Mouse (Mus musculus) heart, embryonic 10.5 days (tissue): ENCODE measurements at regions not wholly inside any gene's neighbourhood (a gene's known extent, or its start where the extent isn't known, plus 50 kb on each side); places are given as distances from the start of the nearest gene placed in this dataset.
A peak's percentile ranks its signal among the peaks of the same experiment; 100 is the strongest.

Experiments
- DNase-seq: peaks from one replicate; pipeline ENCODE4 v3.0.0-alpha.2; 2017; ENCODE audit warnings: low spot score
- H3K27ac ChIP-seq: fragments of 300-500 bp; sonication (generic); 2 replicates; pipeline ENCODE4 v1.5.1; 2016; ENCODE audit warnings: mild to moderate bottlenecking
- H3K27me3 ChIP-seq: fragments of 300-500 bp; sonication (generic); 2 replicates; pipeline ENCODE4 v1.6.1; 2016; ENCODE audit warnings: mild to moderate bottlenecking; ENCODE audit not compliant: poor library complexity, insufficient read depth, severe bottlenecking
- H3K36me3 ChIP-seq: fragments of 300-500 bp; sonication (generic); 2 replicates; pipeline ENCODE4 v1.6.1; 2016; ENCODE audit warnings: mild to moderate bottlenecking, moderate library complexity
- H3K4me1 ChIP-seq: fragments of 300-500 bp; sonication (generic); 2 replicates; pipeline ENCODE4 v1.6.1; 2016; ENCODE audit warnings: mild to moderate bottlenecking
- H3K4me3 ChIP-seq: fragments of 300-500 bp; sonication (generic); 2 replicates; pipeline ENCODE4 v1.5.1; 2016; ENCODE audit warnings: mild to moderate bottlenecking, moderate library complexity
- H3K9me3 ChIP-seq: fragments of 300-500 bp; sonication (generic); 2 replicates; pipeline ENCODE4 v1.6.1; 2016; ENCODE audit warnings: mild to moderate bottlenecking, moderate library complexity
- WGBS: fragments of 180-500 bp; shearing (Covaris S2); methylation state at CpG from one replicate; pipeline ENCODE4 v1.1.7; 2016; 5-methylcytosine and 5-hydroxymethylcytosine counted together

DNA sequence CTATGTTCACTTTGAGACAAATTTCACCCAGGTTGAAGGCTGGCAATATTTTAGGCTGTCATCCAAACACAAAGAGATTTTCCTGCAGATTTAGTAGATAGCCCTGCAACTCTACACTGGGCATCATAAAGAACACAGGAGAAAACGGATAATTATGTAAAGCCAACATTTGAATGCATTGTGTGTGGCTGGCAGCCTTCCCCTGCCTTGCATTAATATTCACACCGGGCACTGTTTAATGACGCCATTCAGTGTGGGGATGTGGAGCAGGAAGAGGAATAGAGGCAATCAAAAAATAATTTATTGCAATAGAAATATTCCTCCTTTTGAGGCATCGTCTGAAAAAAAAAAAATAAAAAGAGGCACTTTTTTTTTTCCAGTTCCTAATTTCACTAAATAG, 105.7 kb downstream of the Samd5 start:
- WGBS = 79% methylated on average over 4 of the region's 4 CpGs
- no peak overlapping the region for H3K27ac ChIP-seq

DNA sequence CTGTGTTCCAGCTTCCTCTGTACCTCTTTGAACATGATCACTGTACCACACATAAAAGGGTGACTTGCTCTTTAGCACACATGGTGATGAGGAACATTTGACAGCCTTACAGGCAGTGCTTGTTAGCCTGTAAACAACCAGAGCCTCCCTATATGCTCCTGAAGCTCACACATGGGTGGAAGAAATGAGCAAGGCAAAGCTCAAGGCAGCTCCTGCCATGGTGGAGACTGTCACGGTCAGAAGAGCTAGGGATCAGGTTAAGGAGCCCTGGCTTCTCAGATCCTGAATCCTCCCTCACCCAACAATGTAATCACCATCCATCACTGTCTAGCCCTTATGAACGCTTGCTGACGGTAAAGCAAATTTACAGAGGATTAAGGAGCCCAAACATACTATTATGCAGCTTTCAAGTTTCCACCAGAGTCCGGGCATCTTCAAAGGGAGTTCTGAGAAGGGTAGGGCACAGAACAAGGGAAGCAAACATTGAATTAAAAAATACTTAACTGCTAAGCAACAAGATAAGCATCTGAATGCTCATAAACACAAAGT, 117.4 kb downstream of the Samd5 start:
- 42% methylated on average over 4 of the region's 4 CpGs for WGBS
- no peaks in the 10 kb centered on the region for H3K27me3 ChIP-seq
- H3K9me3 ChIP-seq = no peaks in the 10 kb centered on the region
- H3K27ac ChIP-seq = peak overlapping the region; percentile 29; the same call in 1 of the 2 replicates
- peaks cover 4% of the 10 kb centered on the region; the same call in 1 of the 2 replicates for H3K4me1 ChIP-seq
- H3K4me3 ChIP-seq = no peak overlapping the region
- DNase-seq = no peak
- H3K36me3 ChIP-seq = no peaks in the 10 kb centered on the region

More for the DNA sequence above, 105.7 kb downstream of the Samd5 start:
- Histone ChIP-seq H3K9me3 (no peaks in the 10 kb centered on the region), H3K4me1 (no peaks in the 10 kb centered on the region), H3K27me3 (no peaks in the 10 kb centered on the region), H3K4me3 (no peak overlapping the region), H3K36me3 (no peaks in the 10 kb centered on the region)
- no peak for DNase-seq

DNA sequence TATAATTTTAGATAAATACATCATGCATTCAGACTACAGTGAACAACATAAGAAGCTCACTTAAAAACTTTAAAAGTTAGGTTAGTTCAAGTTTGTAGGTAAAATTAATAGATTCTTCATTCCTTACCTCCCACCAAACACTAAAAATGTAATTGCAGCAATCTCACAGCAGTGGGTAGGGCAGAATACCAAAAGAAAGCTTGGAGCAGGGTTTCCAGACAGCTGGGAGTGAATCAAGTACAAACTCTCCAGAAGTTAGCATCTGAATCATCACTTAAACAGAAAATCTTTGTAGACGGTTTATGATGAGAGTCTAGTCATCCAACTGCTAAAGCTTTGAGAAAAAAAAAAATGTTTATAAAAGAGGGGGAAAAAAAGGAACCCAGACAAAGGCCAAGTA, 117.9 kb downstream of the Samd5 start:
- Histone ChIP-seq H3K4me3 (no peak overlapping the region), H3K36me3 (no peaks in the 10 kb centered on the region), H3K27ac (no peak overlapping the region), H3K27me3 (no peaks in the 10 kb centered on the region), H3K9me3 (no peaks in the 10 kb centered on the region), H3K4me1 (peaks cover 4% of the 10 kb centered on the region; the same call in 1 of the 2 replicates)
- WGBS = 56% methylated on average over 1 of the region's 1 CpGs
- DNase-seq = no peak

DNA sequence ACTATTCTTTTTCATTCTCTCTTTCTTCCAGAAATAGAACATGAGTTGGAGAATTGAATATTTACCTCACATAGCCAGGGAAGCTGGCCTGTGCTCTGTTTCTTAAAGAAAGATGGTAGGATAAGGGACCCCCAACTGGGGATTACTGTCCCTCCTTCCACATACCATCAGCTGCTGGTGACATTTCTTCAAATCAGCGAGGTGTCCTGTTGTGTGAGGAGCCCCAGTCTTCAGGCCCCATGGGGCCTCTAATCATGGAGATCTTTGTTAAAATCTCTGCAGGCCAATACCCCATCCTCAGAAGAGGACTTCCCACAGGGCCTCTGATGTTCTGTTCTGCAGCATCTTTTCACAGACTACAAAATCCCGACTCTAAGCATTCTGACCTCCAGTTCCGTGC, 121.1 kb downstream of the Samd5 start:
- Histone ChIP-seq H3K4me1 (peaks cover 4% of the 10 kb centered on the region; the same call in 1 of the 2 replicates), H3K9me3 (no peaks in the 10 kb centered on the region), H3K27me3 (no peaks in the 10 kb centered on the region), H3K27ac (no peak overlapping the region), H3K36me3 (no peaks in the 10 kb centered on the region), H3K4me3 (no peak overlapping the region)
- no peak for DNase-seq
- WGBS = 17% methylated on average over 3 of the region's 3 CpGs

DNA sequence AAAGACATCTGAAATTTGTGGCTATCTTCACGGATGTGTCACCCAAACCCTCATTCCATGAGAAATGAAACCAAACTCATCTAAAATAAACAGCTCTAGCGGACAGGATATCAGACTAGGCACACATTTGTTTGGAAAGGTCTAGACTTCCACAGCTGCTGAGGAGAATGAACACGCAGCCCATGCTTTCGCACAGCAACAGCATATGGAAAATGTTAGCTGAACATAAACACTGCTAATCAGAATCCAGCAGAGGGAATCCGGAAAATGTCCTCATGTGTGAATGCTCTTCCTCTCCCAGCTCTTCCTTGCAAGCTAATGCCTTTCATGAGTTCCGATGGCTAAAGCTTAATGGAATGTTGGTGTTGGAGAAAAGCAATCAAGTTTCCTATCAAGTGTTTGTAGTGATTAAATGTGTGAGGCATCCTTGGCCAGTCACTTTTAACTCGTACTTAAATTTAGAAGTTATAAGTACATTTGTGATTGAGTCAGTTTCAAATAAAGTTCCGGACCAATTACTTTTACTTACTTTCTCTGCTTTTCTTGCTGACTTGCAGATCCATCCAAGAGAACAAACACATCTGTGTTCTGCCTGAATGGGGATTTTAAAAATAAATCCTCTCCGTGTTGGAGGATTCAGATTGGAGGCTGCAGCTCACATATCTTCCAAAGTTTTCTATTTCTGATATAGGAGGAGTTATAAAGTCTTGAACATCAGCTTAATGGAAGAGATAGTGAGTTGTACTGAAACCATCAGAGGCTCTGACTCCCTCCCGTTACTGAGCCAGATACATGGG, 124.9 kb downstream of the Samd5 start:
- Histone ChIP-seq H3K4me3 (no peak overlapping the region), H3K36me3 (no peaks in the 10 kb centered on the region), H3K9me3 (no peaks in the 10 kb centered on the region), H3K4me1 (no peaks in the 10 kb centered on the region), H3K27ac (peak overlapping the region; percentile 25; the same call in 1 of the 2 replicates), H3K27me3 (no peaks in the 10 kb centered on the region)
- 48% methylated on average over 10 of the region's 10 CpGs for WGBS
- DNase-seq = peak; percentile 83

DNA sequence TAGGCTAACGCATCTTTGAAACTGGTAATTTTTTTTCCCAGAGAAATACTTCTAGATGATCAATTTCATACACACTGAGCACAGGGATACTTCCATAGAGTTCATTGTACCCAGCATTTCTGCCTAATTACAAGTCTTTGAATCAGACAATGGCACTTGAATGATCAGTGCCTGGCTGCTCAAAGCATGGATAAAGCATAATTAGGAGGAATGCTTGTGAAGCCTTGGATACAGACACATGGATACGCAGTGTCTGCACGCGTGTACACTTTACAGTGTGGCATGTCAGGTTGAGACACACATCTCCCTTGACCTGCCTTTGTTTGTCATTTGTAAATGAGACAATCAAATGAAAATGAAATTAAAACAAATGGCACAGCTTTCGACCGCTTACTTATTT, 129.2 kb downstream of the Samd5 start:
- Histone ChIP-seq H3K9me3 (no peaks in the 10 kb centered on the region), H3K4me3 (no peak overlapping the region), H3K27ac (no peak overlapping the region), H3K36me3 (no peaks in the 10 kb centered on the region), H3K4me1 (peaks cover 5% of the 10 kb centered on the region; the same call in 1 of the 2 replicates), H3K27me3 (no peaks in the 10 kb centered on the region)
- WGBS = 89% methylated on average over 6 of the region's 6 CpGs
- no peak for DNase-seq

DNA sequence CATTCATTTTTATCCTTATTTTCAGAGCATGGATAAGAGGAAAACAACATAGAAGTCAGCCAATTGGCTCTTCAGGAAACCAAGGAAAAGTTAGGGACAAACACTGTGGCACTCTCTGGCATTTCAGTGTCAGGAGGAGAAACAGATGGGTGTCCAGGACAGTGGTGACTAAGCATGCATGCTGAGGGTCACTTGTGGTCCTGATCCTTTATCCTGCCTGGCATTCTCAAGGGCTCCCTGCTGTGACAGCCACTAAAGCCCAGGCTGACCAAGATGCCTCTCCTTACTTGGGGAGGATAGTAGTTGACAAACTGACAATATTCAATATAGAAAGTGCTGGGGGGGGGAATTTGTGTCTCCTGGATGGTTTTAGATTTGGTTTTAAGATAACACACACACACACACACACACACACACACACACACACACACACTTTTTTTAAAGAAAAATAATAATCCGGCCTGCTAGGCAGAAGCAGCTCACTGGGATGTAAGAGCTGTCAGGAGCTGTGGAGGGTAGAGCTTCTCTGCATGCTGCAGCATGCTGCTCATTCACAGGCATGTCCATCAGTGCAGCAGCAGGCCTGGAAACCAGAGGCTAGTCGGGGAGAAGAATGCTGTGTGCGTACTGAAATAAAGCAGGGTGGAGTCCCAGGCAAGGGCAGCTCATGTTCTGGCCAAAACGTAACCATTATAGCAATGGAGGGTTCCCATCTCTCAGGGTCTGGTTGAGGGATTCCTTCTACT, 130.8 kb downstream of the Samd5 start:
- WGBS = 52% methylated on average over 4 of the region's 4 CpGs
- no peaks in the 10 kb centered on the region for H3K27me3 ChIP-seq
- no peak for DNase-seq
- H3K4me1 ChIP-seq = peaks cover 5% of the 10 kb centered on the region; the same call in 1 of the 2 replicates
- no peaks in the 10 kb centered on the region for H3K36me3 ChIP-seq
- H3K9me3 ChIP-seq = no peaks in the 10 kb centered on the region
- no peak overlapping the region for H3K27ac ChIP-seq
- H3K4me3 ChIP-seq = no peak overlapping the region

DNA sequence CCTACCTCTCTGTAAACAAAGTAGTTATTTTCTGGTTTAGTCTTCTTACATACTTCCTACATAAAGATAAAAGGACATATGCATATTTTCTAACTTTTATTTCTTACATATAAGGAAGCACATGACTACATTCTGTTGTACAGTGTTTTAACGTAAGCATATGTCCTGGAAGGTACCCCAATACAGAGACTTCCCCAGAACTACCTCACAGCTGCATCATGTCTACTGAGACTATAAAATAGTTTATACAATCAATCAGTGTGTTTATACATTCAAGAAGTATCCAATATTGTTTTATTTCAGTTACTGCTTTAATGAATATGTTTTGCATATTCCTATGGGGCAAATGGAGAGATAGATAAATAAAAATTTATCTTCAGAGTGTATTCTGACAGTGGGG, 133.4 kb downstream of the Samd5 start:
- Histone ChIP-seq H3K27ac (no peak overlapping the region), H3K9me3 (no peaks in the 10 kb centered on the region), H3K27me3 (no peaks in the 10 kb centered on the region), H3K36me3 (no peaks in the 10 kb centered on the region), H3K4me1 (peaks cover 5% of the 10 kb centered on the region; the same call in 1 of the 2 replicates), H3K4me3 (no peak overlapping the region)
- no peak for DNase-seq
- WGBS = 86% methylated on average over 1 of the region's 1 CpGs

DNA sequence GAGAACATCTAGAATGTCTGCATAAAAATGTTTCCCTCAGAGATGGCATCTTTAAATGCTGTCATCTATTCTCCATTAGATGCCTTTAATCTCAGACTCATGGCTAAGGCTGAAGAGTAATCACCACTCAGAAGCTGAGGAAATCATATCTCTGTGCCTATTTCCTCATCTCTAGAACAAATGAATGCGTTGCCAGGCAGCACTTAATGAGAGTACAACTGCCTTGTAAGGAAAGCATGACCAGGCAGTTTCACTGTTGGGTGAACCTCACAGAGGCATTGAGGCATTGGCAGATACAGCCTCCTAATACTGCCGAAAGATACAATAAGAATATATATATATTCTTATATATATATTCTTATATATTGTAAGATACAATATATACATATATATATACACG, 137.3 kb downstream of the Samd5 start:
- H3K9me3 ChIP-seq = no peaks in the 10 kb centered on the region
- no peak overlapping the region for H3K27ac ChIP-seq
- no peak overlapping the region for H3K4me3 ChIP-seq
- WGBS = 85% methylated on average over 3 of the region's 3 CpGs
- H3K27me3 ChIP-seq = no peaks in the 10 kb centered on the region
- DNase-seq = no peak
- no peaks in the 10 kb centered on the region for H3K4me1 ChIP-seq
- H3K36me3 ChIP-seq = no peaks in the 10 kb centered on the region

DNA sequence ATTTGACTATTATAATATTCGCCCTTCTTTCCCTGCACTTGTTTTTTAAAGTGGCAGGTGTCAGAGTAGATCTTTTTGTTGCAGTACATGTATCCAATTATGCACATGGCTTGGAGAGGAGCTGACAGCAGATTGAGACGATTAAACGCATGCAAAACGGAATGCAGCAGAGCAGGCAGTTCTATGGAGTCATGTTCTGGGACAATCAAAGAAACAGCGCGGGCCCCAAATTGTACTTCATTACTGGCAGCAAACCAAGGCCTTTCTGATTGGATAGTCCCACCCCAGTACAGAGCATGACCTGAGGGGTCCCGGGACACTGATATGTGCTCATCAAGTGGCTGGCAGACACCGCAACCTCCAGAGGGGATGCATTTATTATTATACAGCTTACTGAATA, 140.5 kb downstream of the Samd5 start:
- no peak for DNase-seq
- Histone ChIP-seq H3K27me3 (no peaks in the 10 kb centered on the region), H3K36me3 (no peaks in the 10 kb centered on the region), H3K27ac (no peak overlapping the region), H3K9me3 (no peaks in the 10 kb centered on the region), H3K4me1 (peaks cover 5% of the 10 kb centered on the region), H3K4me3 (no peak overlapping the region)
- 83% methylated on average over 8 of the region's 8 CpGs for WGBS

DNA sequence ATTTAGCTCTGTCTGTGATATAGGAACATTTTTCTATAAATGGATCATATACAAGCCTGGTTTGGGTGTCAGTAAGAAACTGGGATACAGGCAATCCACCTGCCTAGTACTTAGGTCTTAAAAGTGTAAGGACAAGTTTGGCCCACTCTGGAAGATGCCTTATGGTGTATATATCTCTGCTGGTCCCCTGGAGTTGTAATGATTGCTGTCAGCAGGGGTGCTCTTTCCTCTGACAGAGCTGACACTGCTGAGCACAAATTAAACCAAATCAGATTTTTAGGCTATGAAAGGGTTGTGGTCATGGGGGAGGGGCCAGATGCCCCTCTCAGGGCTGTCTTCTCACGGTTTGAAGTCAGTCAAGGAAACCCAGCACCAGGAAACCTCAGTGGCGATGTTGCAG, 141.7 kb downstream of the Samd5 start:
- no peak overlapping the region for H3K27ac ChIP-seq
- no peaks in the 10 kb centered on the region for H3K9me3 ChIP-seq
- H3K27me3 ChIP-seq = no peaks in the 10 kb centered on the region
- no peak overlapping the region for H3K4me3 ChIP-seq
- WGBS = 35% methylated on average over 2 of the region's 2 CpGs
- H3K4me1 ChIP-seq = peaks cover 13% of the 10 kb centered on the region
- no peaks in the 10 kb centered on the region for H3K36me3 ChIP-seq
- DNase-seq = no peak

DNA sequence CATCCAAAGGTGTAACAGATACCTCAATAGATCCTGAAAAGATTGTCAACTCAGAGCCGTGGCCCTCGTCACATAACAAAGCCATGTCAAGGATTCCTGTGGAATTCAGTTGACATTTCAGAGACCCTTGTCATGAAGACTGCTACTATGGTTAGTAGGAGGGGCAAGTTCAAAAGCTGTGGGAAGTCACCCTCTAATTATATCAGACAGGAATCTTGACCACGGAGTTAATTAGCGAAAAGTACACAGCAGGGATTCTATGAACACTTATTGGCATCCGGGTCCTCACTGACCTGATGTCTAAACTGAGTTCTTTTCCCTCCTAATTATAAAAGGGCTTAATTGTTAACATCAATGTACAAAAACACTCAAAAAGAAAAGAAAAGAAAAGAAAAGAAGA, 143.1 kb downstream of the Samd5 start:
- 76% methylated on average over 5 of the region's 5 CpGs for WGBS

DNA sequence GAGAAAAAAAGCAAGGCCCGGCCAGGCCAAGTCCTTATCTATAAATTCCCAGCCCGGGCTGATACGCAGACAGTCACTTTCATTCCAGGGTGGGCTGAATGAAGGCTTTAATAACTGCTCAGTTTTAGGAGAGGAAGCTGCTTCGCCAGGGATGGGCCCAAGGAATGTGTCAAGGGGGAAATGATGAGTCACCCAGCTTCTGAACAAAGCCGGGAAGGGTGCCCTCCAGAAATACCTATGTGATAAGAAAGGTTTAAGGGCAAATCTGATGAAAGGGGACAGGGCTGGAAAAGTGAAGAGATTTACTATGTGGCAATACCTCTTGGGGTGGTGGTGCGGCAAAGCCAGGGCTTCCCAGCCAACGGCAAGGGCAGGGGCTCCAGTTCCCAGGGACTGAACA, 145.6 kb downstream of the Samd5 start:
- peaks cover 13% of the 10 kb centered on the region for H3K4me1 ChIP-seq
- no peaks in the 10 kb centered on the region for H3K9me3 ChIP-seq
- H3K36me3 ChIP-seq = no peaks in the 10 kb centered on the region
- no peak overlapping the region for H3K4me3 ChIP-seq
- 0 out of 2 replicates have a peak overlapping the region, but pooled peaks have one; percentile 36 for H3K27ac ChIP-seq
- WGBS = 7% methylated on average over 7 of the region's 7 CpGs
- no peaks in the 10 kb centered on the region for H3K27me3 ChIP-seq
- DNase-seq = no peak

More for the DNA sequence above, 143.1 kb downstream of the Samd5 start:
- H3K4me1 ChIP-seq = peaks cover 13% of the 10 kb centered on the region
- no peak for DNase-seq
- H3K36me3 ChIP-seq = no peaks in the 10 kb centered on the region
- H3K9me3 ChIP-seq = no peaks in the 10 kb centered on the region
- no peak overlapping the region for H3K4me3 ChIP-seq
- H3K27ac ChIP-seq = no peak overlapping the region
- H3K27me3 ChIP-seq = no peaks in the 10 kb centered on the region
